In the genomic region with DNA sequence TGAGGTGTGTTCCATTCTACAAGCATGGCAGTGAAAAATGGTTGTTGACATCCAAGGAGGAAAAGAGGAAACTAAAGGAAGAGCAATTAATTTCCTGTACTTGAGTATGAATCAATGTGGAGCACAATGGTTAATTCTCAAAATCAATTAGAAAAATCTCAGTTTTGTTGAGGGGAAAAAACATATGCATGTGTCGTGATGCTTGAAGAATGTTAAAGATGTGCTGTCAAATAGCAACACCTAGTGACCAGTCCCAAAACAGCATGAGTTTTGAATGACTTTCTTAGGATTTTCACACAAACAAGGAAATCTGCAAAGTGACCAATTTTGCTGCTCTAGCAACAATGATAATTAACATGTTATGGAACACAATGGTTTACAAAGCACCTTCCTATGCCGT, we compare ENCODE assay signal across 8 mouse cellular contexts. TPM values are rescaled to one million over a fixed set of nuclear protein-coding genes. Genes with fewer than 3 reads are reported as not detected.
DNase-seq lines count a peak whose midpoint lies in the region; ATAC-seq and TF ChIP-seq lines count a peak whose summit lies in the region.

No protein-coding gene starts in this region.

- H3K9ac ChIP-seq in liver, postnatal 0 days (replicated peaks), result no peak overlapping the region
- no peak overlapping the region for H3K9ac ChIP-seq in liver, embryonic 11.5 days (ENCODE audit: low read depth, low read length)
- no peak overlapping the region for H3K9ac ChIP-seq in lung, postnatal 0 days (replicated peaks; ENCODE audit: low read depth)

- ATAC-seq in liver, postnatal 0 days, result no peak
- no peak for ATAC-seq in liver, embryonic 11.5 days (replicated peaks; ENCODE audit: low FRiP score)
- peak; percentile 63 for ATAC-seq in activated CD4-positive, CD25-positive, alpha-beta regulatory T cell, adult 4 months
- no peak for ATAC-seq in lung, postnatal 0 days

- no peaks in the 10 kb centered on the region for H3K4me1 ChIP-seq in liver, postnatal 0 days (ENCODE audit: insufficient read depth)
- H3K4me1 ChIP-seq in liver, embryonic 11.5 days (replicated peaks; ENCODE audit: control insufficient read depth, insufficient read depth, low read length), result peaks cover 3% of the 10 kb centered on the region; the same call in 1 of the 2 replicates
- H3K4me1 ChIP-seq in lung, postnatal 0 days (ENCODE audit: insufficient read depth, low read depth, low read length), result no peaks in the 10 kb centered on the region

- 22% methylated on average over 2 of the region's 2 CpGs for WGBS in liver, postnatal 0 days (ENCODE audit: insufficient replicate concordance)
- WGBS in liver, embryonic 11.5 days, result 15% methylated on average over 2 of the region's 2 CpGs
- 13% methylated on average over 2 of the region's 2 CpGs for WGBS in lung, postnatal 0 days

- TF ChIP-seq EP300 in liver, postnatal 0 days (IDR thresholded peaks at IDR 0.05; ENCODE audit: low read depth), result no peak
- no peak for TF ChIP-seq EP300 in lung, postnatal 0 days (IDR thresholded peaks at IDR 0.05)

- peak; percentile 11 to 58 for DNase-seq in frontal cortex, postnatal 36 days (ENCODE audit: low spot score in 2 of 2)
- no peak for DNase-seq in frontal cortex, postnatal 25 days (ENCODE audit: low spot score in 2 of 2)
- DNase-seq in liver, postnatal 0 days, result no peak
- DNase-seq in liver, embryonic 11.5 days (ENCODE audit: low spot score), result no peak
- peak; percentile 73 for DNase-seq in lung, postnatal 0 days (ENCODE audit: low spot score)
- no peak for DNase-seq in spleen, adult 18-20 months
- DNase-seq in urinary bladder, postnatal 10 days (ENCODE audit: low spot score), result no peak

- no peak overlapping the region for H3K27ac ChIP-seq in liver, postnatal 0 days (ENCODE audit: low read depth)
- no peak overlapping the region for H3K27ac ChIP-seq in liver, embryonic 11.5 days (ENCODE audit: low read depth, low read length)
- no peak overlapping the region for H3K27ac ChIP-seq in lung, postnatal 0 days (ENCODE audit: low read length)

- no peaks in the 10 kb centered on the region for H3K36me3 ChIP-seq in liver, postnatal 0 days (replicated peaks; ENCODE audit: insufficient read depth, low read length)
- H3K36me3 ChIP-seq in liver, embryonic 11.5 days (ENCODE audit: control insufficient read depth, insufficient read depth, low read length), result no peaks in the 10 kb centered on the region
- no peaks in the 10 kb centered on the region for H3K36me3 ChIP-seq in lung, postnatal 0 days (ENCODE audit: insufficient read depth, low read length)

- H3K9me3 ChIP-seq in liver, postnatal 0 days (ENCODE audit: low read length), result no peaks in the 10 kb centered on the region
- no peaks in the 10 kb centered on the region for H3K9me3 ChIP-seq in liver, embryonic 11.5 days (ENCODE audit: control insufficient read depth, low read length)
- H3K9me3 ChIP-seq in lung, postnatal 0 days (ENCODE audit: low read length), result no peaks in the 10 kb centered on the region

- no peak overlapping the region for H3K4me3 ChIP-seq in liver, postnatal 0 days (ENCODE audit: low read depth, low read length)
- H3K4me3 ChIP-seq in liver, embryonic 11.5 days (ENCODE audit: low read depth, low read length), result no peak overlapping the region
- H3K4me3 ChIP-seq in lung, postnatal 0 days (ENCODE audit: low read depth, low read length), result no peak overlapping the region

- no peak overlapping the region for H3K4me2 ChIP-seq in liver, postnatal 0 days (ENCODE audit: low read depth, low read length)
- no peak overlapping the region for H3K4me2 ChIP-seq in liver, embryonic 11.5 days
- H3K4me2 ChIP-seq in lung, postnatal 0 days (replicated peaks; ENCODE audit: low read depth, low read length), result no peak overlapping the region

- no peaks in the 10 kb centered on the region for H3K27me3 ChIP-seq in liver, postnatal 0 days (ENCODE audit: insufficient read depth, low read length)
- no peaks in the 10 kb centered on the region for H3K27me3 ChIP-seq in liver, embryonic 11.5 days (replicated peaks; ENCODE audit: control insufficient read depth, insufficient read depth, low read length)
- H3K27me3 ChIP-seq in lung, postnatal 0 days (replicated peaks; ENCODE audit: insufficient read depth, low read length), result no peaks in the 10 kb centered on the region

- peak; percentile 79 for TF ChIP-seq CTCF in liver, postnatal 0 days (IDR thresholded peaks at IDR 0.05; ENCODE audit: low read depth)
- peak; percentile 88 for TF ChIP-seq CTCF in lung, postnatal 0 days (IDR thresholded peaks at IDR 0.05)

RNA-seq across cellular contexts. Expression of a gene that starts 16.6 kb away (rescaled TPM):
- polyA plus RNA-seq in liver, postnatal 0 days (2015; fragmentation: Nextera tagmentation; extraction: Ambion mirVana), result 1.6 and 1.9 TPM in 2 replicates
- 7.7 and 7.8 TPM in 2 replicates for polyA plus RNA-seq in liver, embryonic 11.5 days (2014; fragmentation: Nextera tagmentation; extraction: Ambion mirVana)
- polyA plus RNA-seq in activated CD4-positive, CD25-positive, alpha-beta regulatory T cell, adult 4 months (2017; shearing (Covaris generic)), result 1 to 10 TPM; 5.9 to 8.5 TPM
- 3.5 and 4.0 TPM in 2 replicates for polyA plus RNA-seq in lung, postnatal 0 days (2015; fragmentation: Nextera tagmentation; extraction: Ambion mirVana)

RNA-seq across cellular contexts. Expression of a gene that starts 58.5 kb away (rescaled TPM):
- polyA plus RNA-seq in liver, postnatal 0 days (2015; fragmentation: Nextera tagmentation; extraction: Ambion mirVana), result 11.8 and 12.6 TPM in 2 replicates
- polyA plus RNA-seq in liver, embryonic 11.5 days (2014; fragmentation: Nextera tagmentation; extraction: Ambion mirVana), result 17.6 and 21.1 TPM in 2 replicates
- polyA plus RNA-seq in activated CD4-positive, CD25-positive, alpha-beta regulatory T cell, adult 4 months (2017; shearing (Covaris generic)), result 10 to 100 TPM; 13.4 to 17.2 TPM
- polyA plus RNA-seq in lung, postnatal 0 days (2015; fragmentation: Nextera tagmentation; extraction: Ambion mirVana), result 23.7 and 31.4 TPM in 2 replicates

RNA-seq across cellular contexts. Expression of a gene that starts 59.2 kb away (rescaled TPM):
- 14.0 and 17.1 TPM in 2 replicates for polyA plus RNA-seq in liver, postnatal 0 days (2015; fragmentation: Nextera tagmentation; extraction: Ambion mirVana)
- 27.2 and 33.4 TPM in 2 replicates for polyA plus RNA-seq in liver, embryonic 11.5 days (2014; fragmentation: Nextera tagmentation; extraction: Ambion mirVana)
- polyA plus RNA-seq in activated CD4-positive, CD25-positive, alpha-beta regulatory T cell, adult 4 months (2017; shearing (Covaris generic)), result 10 to 100 TPM; 33.8 to 43.0 TPM
- polyA plus RNA-seq in lung, postnatal 0 days (2015; fragmentation: Nextera tagmentation; extraction: Ambion mirVana), result 37.7 and 38.5 TPM in 2 replicates

Comparison
In these comparisons a context has a peak if more than half of its experiments do, and no peak if none do; other contexts are left out.
1. DNase-seq: peak in frontal cortex, postnatal 36 days (2 of 2) and lung, postnatal 0 days (single experiment); none in frontal cortex, postnatal 25 days (0 of 2), liver, postnatal 0 days (single experiment), liver, embryonic 11.5 days (single experiment), spleen, adult 18-20 months (0 of 2) and urinary bladder, postnatal 10 days (single experiment).